Mouse (Mus musculus): Measurements from ENCODE around the gene B3gnt2. TPM values are rescaled to one million over a fixed set of nuclear protein-coding genes. Genes with fewer than 3 reads are reported as not detected.

Gene B3gnt2
- polyA plus RNA-seq (2017; shearing (Covaris generic)): 28.1 TPM

DNA sequence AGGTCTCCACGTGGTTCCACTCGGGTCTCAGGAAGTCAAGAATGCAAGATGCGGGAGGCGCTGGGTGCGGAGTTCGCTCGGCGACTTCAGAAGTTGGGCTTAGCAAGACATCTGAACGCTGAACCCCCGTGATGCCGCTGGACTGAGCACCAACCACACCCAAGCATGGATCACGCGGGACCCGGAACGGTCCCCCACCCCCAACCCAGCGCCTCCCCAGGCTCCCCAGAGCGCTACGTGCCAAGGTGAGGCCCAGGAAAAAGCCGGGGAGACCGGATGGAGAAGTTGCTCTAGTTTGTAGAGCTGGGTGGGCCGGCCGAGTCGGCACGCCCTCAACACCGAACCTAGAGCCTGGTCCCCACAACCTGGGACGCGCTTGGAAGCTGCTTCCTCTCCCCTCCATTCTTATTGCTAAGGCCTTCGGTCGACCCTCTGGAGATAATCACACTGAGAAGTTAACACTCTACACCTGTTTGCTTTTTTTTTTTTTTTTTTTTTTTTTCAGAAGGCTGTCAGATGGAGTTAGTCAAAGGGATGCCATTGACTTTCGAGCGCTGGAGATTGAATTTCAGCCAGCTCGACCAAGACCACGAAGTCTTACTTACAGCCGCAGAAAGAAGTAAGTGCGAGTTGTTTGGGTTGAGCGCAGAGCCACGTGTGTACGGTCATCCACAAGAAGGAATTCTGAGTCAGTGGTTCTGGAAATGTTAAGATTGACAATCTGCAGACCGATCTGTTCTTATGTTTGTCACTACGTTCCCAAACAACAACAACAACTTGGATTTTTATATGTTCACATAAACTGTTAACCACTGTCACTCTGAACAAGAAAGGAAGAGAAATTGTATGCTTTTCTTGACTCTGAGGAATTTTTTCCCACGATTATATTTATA is at the start of gene B3gnt2:
TSS of gene B3gnt2 (minus strand) at position 627 of the 893 bp plus-strand sequence.

Other genes with a start within 250 kb of the B3gnt2 start
- gene Zrsr1, start 111.0 kb upstream of the B3gnt2 start, polyA plus RNA-seq (2017; shearing (Covaris generic)): 2.6 TPM
- gene Gm28048, start 121.1 kb upstream of the B3gnt2 start, polyA plus RNA-seq (2017; shearing (Covaris generic)): 66.2 TPM
- gene Commd1, start 121.4 kb upstream of the B3gnt2 start, polyA plus RNA-seq (2017; shearing (Covaris generic)): 40.2 TPM
- 245 TPM for gene Cct4, start 129.6 kb upstream of the B3gnt2 start, polyA plus RNA-seq (2017; shearing (Covaris generic))
- gene Fam161a, start 146.6 kb upstream of the B3gnt2 start, polyA plus RNA-seq (2017; shearing (Covaris generic)): not detected

Data from naive thymus-derived CD4-positive, alpha-beta T cell, adult 5 months (primary cell).